Mouse (Mus musculus) thymus, adult 2 months (tissue): ENCODE measurements around the gene Chit1. TPM values are rescaled to one million over a fixed set of nuclear protein-coding genes. Genes with fewer than 3 reads are reported as not detected.
A peak's percentile ranks its signal among the peaks of the same experiment; 100 is the strongest.

Experiments
- DNase-seq: peaks from one replicate; pipeline ENCODE4 v3.0.0; 2021
- H3K27ac ChIP-seq: fragments of 200-500 bp; 2 replicates; pipeline ENCODE4 v1.5.1; 2012; ENCODE audit warnings: low read length, control low read depth; ENCODE audit not compliant: control insufficient read depth, insufficient read depth
- H3K27me3 ChIP-seq: fragments of 200-500 bp; 2 replicates; pipeline ENCODE4 v1.6.1; 2012; ENCODE audit warnings: mild to moderate bottlenecking, low read length, moderate library complexity, mixed read lengths; ENCODE audit not compliant: control insufficient read depth, insufficient read depth
- H3K36me3 ChIP-seq: fragments of 200-500 bp; 2 replicates; pipeline ENCODE4 v1.6.1; 2012; ENCODE audit warnings: mild to moderate bottlenecking, low read length, moderate library complexity; ENCODE audit not compliant: control insufficient read depth, insufficient read depth
- H3K4me1 ChIP-seq: fragments of 200-500 bp; replicated peaks from 2 replicates; pipeline ENCODE4 v1.6.1; 2012; ENCODE audit warnings: low read length; ENCODE audit not compliant: control insufficient read depth, insufficient read depth
- H3K4me3 ChIP-seq: fragments of 200-500 bp; 2 replicates; pipeline ENCODE4 v1.5.1; 2012; ENCODE audit warnings: mild to moderate bottlenecking, low read length, control low read depth, moderate library complexity; ENCODE audit not compliant: control insufficient read depth, insufficient read depth
- CTCF ChIP-seq: fragments of 200-500 bp; IDR thresholded peaks from 2 replicates; pipeline ENCODE4 v1.5.1; 2012; ENCODE audit warnings: mild to moderate bottlenecking, control low read depth, low read length, moderate library complexity, borderline replicate concordance; ENCODE audit not compliant: control insufficient read depth, poor library complexity, insufficient read depth; ENCODE audit errors: extremely low read depth
- POLR2A ChIP-seq: fragments of 200-500 bp; IDR thresholded peaks from 2 replicates; pipeline ENCODE4 v1.6.1; 2012; ENCODE audit warnings: mild to moderate bottlenecking, low read length, control low read depth, moderate library complexity; ENCODE audit not compliant: control insufficient read depth, poor library complexity, insufficient read depth; ENCODE audit errors: extremely low read depth
- WGBS: fragments of 180-500 bp; shearing (Covaris S2); methylation state at CpG from one replicate; pipeline ENCODE4 v1.1.7; 2018; 5-methylcytosine and 5-hydroxymethylcytosine counted together
- polyA plus RNA-seq: library from polyadenylated mRNA; depleted of rRNA; stranded (reverse); fragments of >200 nt; gene quantifications from 2 replicates; pipeline ENCODE4 v1.2.3, GENCODE M21; 2012

Chit1 gene
- polyA plus RNA-seq, 1 experiment = 0.78 TPM

DNA sequence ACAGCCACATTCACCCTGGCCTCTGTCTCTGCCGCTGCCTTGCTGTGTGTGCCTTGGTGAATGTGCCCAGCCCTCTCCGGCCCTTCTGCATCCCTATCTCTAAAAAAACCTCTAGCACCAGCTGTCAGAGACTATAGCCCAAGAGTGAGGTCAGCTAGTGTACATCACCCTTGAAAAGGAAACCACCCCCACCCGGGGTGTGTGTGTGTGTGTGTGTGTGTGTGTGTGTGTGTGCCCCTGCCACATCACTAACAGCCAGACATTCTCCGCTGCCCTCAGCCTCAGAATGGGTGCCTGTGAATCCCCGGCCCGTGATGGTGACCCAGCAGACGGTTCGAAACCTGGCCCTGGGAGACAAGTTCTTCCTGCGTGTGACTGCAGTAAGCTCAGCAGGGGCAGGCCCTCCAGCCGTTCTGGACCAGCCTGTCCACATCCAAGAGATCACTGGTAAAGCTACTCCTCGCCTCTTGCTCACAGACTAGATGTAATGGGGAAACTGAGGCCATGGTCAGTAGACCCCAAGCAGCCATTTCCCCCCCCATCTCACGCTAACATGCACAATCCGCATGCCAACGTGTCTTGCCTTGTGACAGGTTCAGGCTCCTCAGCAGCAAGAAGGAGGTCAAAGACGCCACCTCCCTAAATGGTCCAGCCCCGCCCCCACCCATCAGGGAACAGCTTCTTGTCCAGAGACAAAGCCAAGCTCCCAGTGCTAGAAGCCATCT lies 83.4 kb downstream of the Chit1 start:
- TF ChIP-seq CTCF (no peak), POLR2A (no peak)
- 76% methylated on average over 16 of the region's 16 CpGs for WGBS
- H3K27ac ChIP-seq = no peak overlapping the region
- H3K4me1 ChIP-seq = peaks cover 12% of the 10 kb centered on the region
- DNase-seq = no peak
- no peak overlapping the region for H3K4me3 ChIP-seq
- H3K27me3 ChIP-seq = no peaks in the 10 kb centered on the region
- H3K36me3 ChIP-seq = no peaks in the 10 kb centered on the region

DNA sequence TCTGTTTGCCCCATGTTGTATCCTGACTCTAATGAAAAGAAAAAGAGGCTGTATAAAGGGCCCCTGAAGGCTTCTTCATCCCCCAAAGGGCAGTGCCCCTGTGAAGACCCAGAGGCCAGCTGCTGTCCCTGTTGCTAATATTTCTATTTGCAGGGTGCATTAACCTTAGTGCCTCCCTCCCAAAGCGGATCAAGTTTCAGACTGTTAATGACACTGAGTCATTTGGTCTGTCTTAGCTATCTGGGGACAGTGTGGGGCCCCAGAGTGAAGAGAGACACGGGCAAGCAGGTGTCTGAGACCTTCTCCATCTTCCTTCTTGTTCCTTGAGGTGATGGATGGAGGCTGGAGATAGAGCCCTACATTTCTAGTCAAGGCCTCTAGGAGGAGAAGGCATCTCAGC lies 84.1 kb downstream of the Chit1 start:
- Histone ChIP-seq H3K4me1 (peaks cover 12% of the 10 kb centered on the region), H3K27ac (no peak overlapping the region), H3K27me3 (no peaks in the 10 kb centered on the region), H3K36me3 (no peaks in the 10 kb centered on the region), H3K4me3 (no peak overlapping the region)
- no peak for DNase-seq
- 48% methylated on average over 2 of the region's 2 CpGs for WGBS
- no peak for TF ChIP-seq POLR2A
- TF ChIP-seq CTCF = no peak

DNA sequence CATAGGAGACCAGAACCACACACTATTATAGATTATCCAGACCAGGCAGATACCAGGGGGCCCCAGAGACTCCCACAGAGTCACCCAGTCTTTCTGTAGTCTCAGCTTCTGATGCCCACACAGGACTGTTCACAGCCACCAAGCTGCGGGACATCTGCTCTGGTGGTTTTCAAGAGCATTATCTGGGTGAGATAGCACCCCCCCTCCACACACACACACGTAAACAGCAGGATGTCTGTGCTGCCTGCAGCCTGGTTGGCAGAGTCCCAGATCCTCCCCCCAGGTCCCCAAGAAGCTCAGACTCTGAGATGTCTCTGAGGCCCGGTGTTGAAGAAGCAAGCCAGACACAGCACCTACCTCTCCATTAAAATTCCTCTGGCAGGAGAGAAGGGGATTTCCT lies 84.5 kb downstream of the Chit1 start:
- no peak for TF ChIP-seq POLR2A
- TF ChIP-seq CTCF = no peak
- 10% methylated on average over 3 of the region's 3 CpGs for WGBS
- Histone ChIP-seq H3K4me3 (no peak overlapping the region), H3K4me1 (peaks cover 12% of the 10 kb centered on the region), H3K27me3 (no peaks in the 10 kb centered on the region), H3K27ac (no peak overlapping the region; the same call in 1 of the 2 replicates), H3K36me3 (no peaks in the 10 kb centered on the region)
- DNase-seq = no peak

DNA sequence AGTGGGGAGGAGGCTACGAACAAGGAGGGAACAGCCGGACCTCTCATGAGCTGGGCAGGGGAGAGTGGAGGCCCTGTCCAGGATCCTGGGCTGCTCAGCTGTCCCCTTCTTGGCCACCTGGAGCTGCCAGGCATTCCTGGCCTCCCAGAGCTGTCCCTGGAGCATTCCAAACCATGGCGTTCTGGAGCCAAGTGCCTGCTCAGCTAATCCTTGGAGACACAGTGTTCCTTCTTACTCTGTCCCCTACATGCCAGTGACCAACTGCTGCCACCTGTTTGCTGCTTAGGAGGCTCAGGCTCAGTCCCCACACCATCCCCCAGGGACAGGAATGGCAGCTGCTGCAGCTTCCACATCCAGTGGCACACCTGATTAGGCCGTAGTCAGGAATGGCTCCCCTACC lies 84.9 kb downstream of the Chit1 start:
- WGBS = 44% methylated on average over 4 of the region's 4 CpGs
- Histone ChIP-seq H3K4me1 (peaks cover 12% of the 10 kb centered on the region), H3K27ac (peak overlapping the region; percentile 6; the same call in 1 of the 2 replicates), H3K4me3 (no peak overlapping the region), H3K27me3 (no peaks in the 10 kb centered on the region), H3K36me3 (no peaks in the 10 kb centered on the region)
- no peak for DNase-seq
- TF ChIP-seq CTCF = no peak
- TF ChIP-seq POLR2A = no peak

DNA sequence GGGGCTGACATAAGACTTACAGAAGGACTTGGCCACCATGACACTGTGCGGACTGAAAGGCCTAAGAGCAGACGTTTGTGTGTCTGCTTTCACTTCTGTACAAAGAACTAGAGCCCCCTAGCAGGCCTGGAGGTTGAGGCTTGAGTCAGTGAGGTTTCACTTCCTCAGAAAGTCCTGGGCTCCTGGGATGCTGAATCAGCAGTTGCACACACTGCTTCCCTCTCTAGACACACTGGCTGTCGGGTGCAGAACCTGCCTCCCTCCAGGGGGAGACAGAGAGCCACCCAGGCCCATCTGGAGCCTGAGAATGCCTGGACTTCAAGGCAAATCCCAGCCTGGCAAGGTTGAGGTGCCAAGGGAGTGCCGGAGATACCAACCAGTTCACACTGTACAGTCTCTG lies 85.3 kb downstream of the Chit1 start:
- 29% methylated on average over 4 of the region's 4 CpGs for WGBS
- H3K4me3 ChIP-seq = no peak overlapping the region
- TF ChIP-seq POLR2A (no peak), CTCF (0 out of 2 replicates have a peak, but pooled peaks have one; percentile 41)
- DNase-seq = peak; percentile 44
- H3K36me3 ChIP-seq = no peaks in the 10 kb centered on the region
- H3K27me3 ChIP-seq = no peaks in the 10 kb centered on the region
- H3K27ac ChIP-seq = no peak overlapping the region
- peaks cover 12% of the 10 kb centered on the region for H3K4me1 ChIP-seq

DNA sequence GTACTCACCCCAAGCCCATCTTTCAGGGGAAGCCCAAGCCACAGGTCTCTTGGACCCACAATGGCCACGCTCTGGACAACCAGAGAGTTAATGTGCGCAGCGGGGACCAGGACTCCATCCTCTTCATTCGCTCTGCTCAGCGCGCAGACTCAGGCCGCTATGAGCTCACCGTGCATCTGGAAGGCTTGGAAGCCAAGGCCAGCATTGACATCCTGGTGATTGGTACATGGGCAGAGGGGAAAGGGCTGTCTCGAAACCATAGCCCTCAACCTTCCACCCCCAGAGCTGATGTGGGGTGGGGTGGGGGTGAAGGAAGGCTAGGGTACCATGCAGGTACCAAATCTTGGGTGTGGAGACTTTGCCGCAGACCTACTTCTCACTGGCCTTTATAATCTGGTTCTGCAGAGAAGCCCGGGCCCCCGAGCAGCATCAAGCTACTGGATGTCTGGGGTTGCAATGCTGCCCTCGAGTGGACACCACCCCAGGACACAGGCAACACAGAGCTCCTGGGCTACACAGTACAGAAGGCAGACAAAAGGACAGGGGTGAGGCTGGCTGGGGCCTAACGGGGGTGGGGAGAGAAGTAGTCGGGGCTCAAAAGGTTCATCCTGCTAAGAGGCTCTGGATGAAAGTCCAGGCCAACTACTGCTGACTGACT lies 86.4 kb downstream of the Chit1 start:
- no peak for TF ChIP-seq CTCF
- no peak for TF ChIP-seq POLR2A
- no peaks in the 10 kb centered on the region for H3K27me3 ChIP-seq
- H3K4me3 ChIP-seq = no peak overlapping the region
- H3K27ac ChIP-seq = no peak overlapping the region
- DNase-seq = no peak
- no peaks in the 10 kb centered on the region for H3K36me3 ChIP-seq
- peaks cover 12% of the 10 kb centered on the region for H3K4me1 ChIP-seq
- 95% methylated on average over 15 of the region's 15 CpGs for WGBS
